Mouse (Mus musculus): ENCODE measurements around the gene Hist1h3c. TPM values are rescaled to one million over a fixed set of nuclear protein-coding genes. Genes with fewer than 3 reads are reported as not detected.
A peak's percentile ranks its signal among the peaks of the same experiment; 100 is the strongest.
"Not testable (repeated sequence)": the region's sequence is repeated elsewhere in the genome, so short reads cannot be mapped to it uniquely, and the experiment has no call there.

Hist1h3c gene
- polyA plus RNA-seq, 1 experiment, result 2.5 TPM

DNA sequence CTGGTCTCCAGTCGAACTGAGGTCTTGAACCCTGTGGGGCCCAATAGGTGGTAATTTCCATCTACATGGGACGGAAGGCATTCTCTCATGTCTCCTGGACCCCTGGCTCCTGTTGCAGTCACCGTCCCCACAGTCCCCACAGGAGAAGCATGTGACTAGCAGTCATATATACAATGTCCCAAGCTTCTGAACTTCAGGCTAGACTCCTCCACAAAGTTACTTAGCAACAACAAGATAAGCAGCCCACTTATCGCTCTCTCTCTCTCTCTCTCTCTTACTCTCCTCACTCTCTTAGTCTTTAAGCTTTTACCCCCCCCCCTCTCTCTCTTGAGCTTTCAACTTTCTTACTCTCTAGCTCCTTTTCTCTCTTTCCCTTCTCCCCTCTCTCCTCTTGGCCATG, 21.2 kb downstream of the Hist1h3c start:
- Histone ChIP-seq H3K36me3 (ENCODE audit: control insufficient read depth, insufficient read depth) (no peaks in the 10 kb centered on the region), H3K4me3 (no peak overlapping the region), H3K4me2 (ENCODE audit: low read depth) (no peak overlapping the region), H3ac (ENCODE audit: control insufficient read depth, insufficient read length) (no peak overlapping the region), H3K27me3 (ENCODE audit: control insufficient read depth, insufficient read depth, insufficient read length) (no peaks in the 10 kb centered on the region), H3K79me2 (ENCODE audit: control insufficient read depth, insufficient read depth) (no peaks in the 10 kb centered on the region)
- no peak for TF ChIP-seq TCF12 (IDR thresholded peaks at IDR 0.05; ENCODE audit: insufficient read depth, poor library complexity, severe bottlenecking)

DNA sequence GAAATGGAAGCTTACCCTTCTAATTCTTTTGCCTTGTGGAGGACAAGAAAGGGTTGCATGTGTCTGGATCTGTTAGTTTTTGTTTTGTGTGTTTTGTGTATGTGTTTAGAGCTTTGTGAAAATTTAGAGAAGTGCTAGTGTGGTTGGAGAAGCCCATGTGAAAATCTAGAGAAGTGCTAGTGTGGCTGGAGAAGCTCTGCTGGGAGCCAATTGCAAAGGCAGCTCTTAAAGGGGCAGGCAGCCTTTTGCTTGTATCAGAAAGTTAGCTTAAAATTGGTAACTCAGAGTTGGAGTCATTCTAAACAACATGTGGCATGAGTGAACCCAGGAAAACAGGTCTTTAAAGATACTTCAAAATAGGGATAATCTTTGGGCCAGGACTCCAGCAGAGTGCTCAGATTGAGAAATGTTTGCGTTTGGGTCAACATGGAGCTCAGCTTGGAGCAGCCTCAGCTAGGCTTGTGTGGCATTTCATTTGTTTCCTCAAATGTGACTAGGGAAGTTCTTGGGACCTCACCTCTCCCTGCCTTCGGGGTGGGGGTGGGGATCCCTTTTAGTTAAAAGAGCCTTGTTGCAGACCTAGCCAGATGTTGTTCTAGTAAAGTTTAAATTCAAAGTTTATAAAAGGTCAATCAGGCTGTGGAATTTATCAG, 27.7 kb downstream of the Hist1h3c start:
- not testable (repeated sequence) for H3K4me3 ChIP-seq; H3ac ChIP-seq (ENCODE audit: control insufficient read depth, insufficient read length); H3K79me2 ChIP-seq (ENCODE audit: control insufficient read depth, insufficient read depth); H3K36me3 ChIP-seq (ENCODE audit: control insufficient read depth, insufficient read depth); H3K27me3 ChIP-seq (ENCODE audit: control insufficient read depth, insufficient read depth, insufficient read length)
- H3K4me2 ChIP-seq (ENCODE audit: low read depth), result peak overlapping the region; percentile 24

DNA sequence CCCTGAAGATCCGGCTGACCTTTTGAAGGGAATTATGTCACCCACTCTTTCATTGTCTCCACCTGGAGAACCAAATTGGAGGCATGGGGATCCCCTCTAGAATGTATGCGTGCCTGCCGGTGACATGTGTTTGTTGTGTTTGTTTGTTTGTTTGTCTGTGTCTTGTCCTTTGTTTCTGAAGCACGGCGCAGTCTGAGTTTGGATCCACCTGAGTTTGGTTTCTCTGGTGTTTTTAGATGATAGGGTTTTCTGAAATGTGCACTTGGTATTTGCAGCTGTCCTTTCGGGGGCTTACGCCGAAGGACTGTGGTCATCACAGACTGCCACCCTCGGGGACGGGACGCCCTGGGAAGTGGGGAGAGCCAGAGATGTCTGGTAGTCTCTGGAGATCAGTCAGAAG, 28.2 kb downstream of the Hist1h3c start:
- H3K79me2 ChIP-seq (ENCODE audit: control insufficient read depth, insufficient read depth), result no peaks in the 10 kb centered on the region
- TF ChIP-seq MYOG (IDR thresholded peaks at IDR 0.05; ENCODE audit: control insufficient read depth in 1 of 3, insufficient read depth in 1 of 3, insufficient read length in 2 of 3, low read depth in 2 of 3), result peak in 1 of 3 experiments; percentile 27
- TF ChIP-seq E2F4 (IDR thresholded peaks at IDR 0.05; ENCODE audit: insufficient read depth), result no peak
- no peak for TF ChIP-seq USF1 (IDR thresholded peaks at IDR 0.05; ENCODE audit: low read depth)
- no peak for TF ChIP-seq CEBPB (IDR thresholded peaks at IDR 0.05; ENCODE audit: insufficient read depth, poor library complexity, severe bottlenecking)

DNA sequence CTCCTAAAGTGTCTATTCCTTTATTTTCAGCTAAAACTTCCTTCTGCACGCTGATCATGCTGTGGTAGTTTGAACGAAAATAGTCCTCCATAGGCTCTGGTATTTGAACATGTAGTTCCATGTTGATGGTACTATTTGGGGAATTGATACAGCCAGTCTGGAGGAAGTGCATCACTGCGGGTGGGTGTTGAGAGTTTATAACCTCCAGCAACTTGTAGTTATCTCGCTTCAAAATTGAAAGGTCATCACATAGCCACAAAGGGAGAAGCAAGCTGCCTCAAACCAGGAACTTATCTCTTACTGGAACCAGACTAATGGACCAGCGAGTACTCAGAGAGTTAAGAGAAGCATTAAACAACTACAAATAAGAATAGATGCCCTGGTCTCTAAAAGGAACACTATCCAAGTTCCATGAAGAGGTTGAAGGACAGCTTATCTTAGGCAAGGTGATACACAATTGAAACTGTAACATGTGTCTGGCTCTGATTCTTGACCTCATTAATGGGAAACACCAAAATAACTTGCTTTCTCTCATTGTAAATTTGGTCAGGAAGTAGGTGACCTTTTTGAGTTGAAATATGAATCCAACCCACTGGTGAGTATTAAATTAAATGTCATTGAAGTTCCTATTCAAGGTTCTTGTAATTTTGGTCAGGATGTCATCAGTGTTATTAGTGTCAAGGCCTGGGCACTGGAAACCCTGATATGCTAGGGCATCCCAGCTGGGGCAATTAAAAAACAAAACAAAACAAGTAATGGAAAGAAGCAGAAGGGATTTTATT, 28.9 kb downstream of the Hist1h3c start:
- H3K36me3 ChIP-seq (ENCODE audit: control insufficient read depth, insufficient read depth), result no peaks in the 10 kb centered on the region
- no peaks in the 10 kb centered on the region for H3K27me3 ChIP-seq (ENCODE audit: control insufficient read depth, insufficient read depth, insufficient read length)
- H3K79me2 ChIP-seq (ENCODE audit: control insufficient read depth, insufficient read depth), result no peaks in the 10 kb centered on the region
- TF ChIP-seq MYOD1 (IDR thresholded peaks at IDR 0.05; ENCODE audit: control insufficient read depth in 1 of 3, insufficient read length in 2 of 3, low read depth in 2 of 3) (no peak), SRF (IDR thresholded peaks at IDR 0.05; ENCODE audit: control insufficient read depth, insufficient read length, low read depth) (no peak)
- no peak overlapping the region for H3ac ChIP-seq (ENCODE audit: control insufficient read depth, insufficient read length)
- no peak overlapping the region for H3K4me2 ChIP-seq (ENCODE audit: low read depth)
- no peak overlapping the region for H3K4me3 ChIP-seq

More for the DNA sequence above, 28.2 kb downstream of the Hist1h3c start:
- no peaks in the 10 kb centered on the region for H3K27me3 ChIP-seq (ENCODE audit: control insufficient read depth, insufficient read depth, insufficient read length)
- no peak overlapping the region for H3ac ChIP-seq (ENCODE audit: control insufficient read depth, insufficient read length)
- H3K36me3 ChIP-seq (ENCODE audit: control insufficient read depth, insufficient read depth), result no peaks in the 10 kb centered on the region
- H3K4me3 ChIP-seq, result no peak overlapping the region
- peak overlapping the region; percentile 24 for H3K4me2 ChIP-seq (ENCODE audit: low read depth)

DNA sequence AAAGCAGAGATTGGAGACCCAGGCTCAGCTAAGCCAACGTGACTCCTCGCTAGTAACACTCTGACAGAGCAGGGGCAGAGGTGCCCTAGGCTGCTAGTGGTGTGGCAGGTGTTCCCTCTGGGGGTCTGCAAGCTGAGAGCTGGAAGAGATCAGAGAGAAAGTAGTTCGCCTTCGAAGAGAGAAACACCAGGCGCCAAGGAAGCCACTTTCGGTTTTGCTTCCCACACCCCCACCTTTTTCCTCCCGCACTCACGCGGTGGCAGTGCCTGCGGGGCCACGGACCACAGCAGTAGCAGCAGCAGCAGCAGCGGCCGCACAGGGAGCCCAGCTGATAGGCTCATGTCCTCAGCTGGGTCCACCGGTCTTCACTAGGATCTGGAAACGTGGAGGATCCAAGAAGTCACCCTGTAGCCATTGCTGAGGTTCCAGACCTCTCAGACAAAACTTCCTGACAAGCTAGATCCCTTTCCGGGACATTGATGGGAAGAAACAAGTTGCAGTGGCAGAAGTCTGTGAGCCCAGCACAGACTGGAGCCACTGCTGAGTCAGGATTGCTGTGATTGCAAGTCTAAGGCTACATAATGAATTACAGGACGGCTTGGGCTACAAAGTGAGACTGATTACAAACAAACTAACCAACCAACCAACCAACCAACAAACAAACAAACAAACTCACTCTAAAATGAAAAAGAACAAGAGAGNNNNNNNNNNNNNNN, 34.9 kb downstream of the Hist1h3c start, which contains the start of gene Hfe:
Gene Hfe (minus strand): TSS at position 481 of the 716 bp plus-strand sequence.
- no peaks in the 10 kb centered on the region for H3K79me2 ChIP-seq (ENCODE audit: control insufficient read depth, insufficient read depth)
- H3K4me3 ChIP-seq, result peak within 1 kb of the TSS; percentile 34
- H3K4me2 ChIP-seq (ENCODE audit: low read depth), result peak within 1 kb of the TSS; percentile 99
- no peaks in the 10 kb centered on the region for H3K27me3 ChIP-seq (ENCODE audit: control insufficient read depth, insufficient read depth, insufficient read length)
- H3ac ChIP-seq (ENCODE audit: control insufficient read depth, insufficient read length), result no peak within 1 kb of the TSS
- peak in 1 of 3 experiments; percentile 13 for TF ChIP-seq MYOG (IDR thresholded peaks at IDR 0.05; ENCODE audit: control insufficient read depth in 1 of 3, insufficient read depth in 1 of 3, insufficient read length in 2 of 3, low read depth in 2 of 3)
- no peak for TF ChIP-seq E2F4 (IDR thresholded peaks at IDR 0.05; ENCODE audit: insufficient read depth)
- no peaks in the 10 kb centered on the region for H3K36me3 ChIP-seq (ENCODE audit: control insufficient read depth, insufficient read depth)

DNA sequence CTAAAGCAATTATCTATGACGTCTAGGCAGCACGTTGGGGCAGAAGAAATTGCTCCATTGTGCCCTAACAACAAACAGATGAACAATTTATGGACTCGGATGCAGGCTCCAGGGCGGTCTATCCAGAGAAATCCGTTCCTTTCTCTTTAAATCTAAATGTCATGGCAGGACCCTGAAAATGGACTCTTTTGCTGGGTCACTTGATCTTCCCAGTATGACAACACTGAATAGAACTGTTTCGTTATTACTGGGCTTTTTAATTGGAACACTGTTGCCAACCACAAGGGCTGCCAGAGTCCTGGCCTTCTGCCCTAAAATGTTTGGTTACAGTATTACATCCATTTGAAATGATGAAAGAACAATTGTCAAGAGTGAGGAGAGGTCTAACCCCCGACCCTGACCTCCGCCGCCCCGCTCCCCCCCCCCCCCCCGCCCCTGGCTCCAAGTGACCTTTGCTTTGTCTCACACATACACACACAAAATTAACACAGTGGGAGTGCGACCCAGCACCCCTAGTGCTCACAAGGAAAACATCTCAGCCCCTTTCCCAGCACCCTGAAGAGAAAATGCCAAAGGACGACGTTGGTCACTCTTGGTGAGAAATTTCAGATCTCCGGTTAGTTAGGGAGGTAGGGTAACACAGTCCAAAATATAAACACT, 35.6 kb downstream of the Hist1h3c start:
- no peak overlapping the region for H3ac ChIP-seq (ENCODE audit: control insufficient read depth, insufficient read length)
- TF ChIP-seq E2F4 (IDR thresholded peaks at IDR 0.05; ENCODE audit: insufficient read depth), result no peak
- no peak for TF ChIP-seq POLR2A (IDR thresholded peaks at IDR 0.05; ENCODE audit: insufficient read length, low read depth)
- TF ChIP-seq SRF (IDR thresholded peaks at IDR 0.05; ENCODE audit: control insufficient read depth, insufficient read length, low read depth), result no peak
- no peak for TF ChIP-seq CEBPB (IDR thresholded peaks at IDR 0.05; ENCODE audit: insufficient read depth, poor library complexity, severe bottlenecking)
- TF ChIP-seq POLR2AphosphoS2 (IDR thresholded peaks at IDR 0.05; ENCODE audit: insufficient read length, low read depth), result no peak
- no peaks in the 10 kb centered on the region for H3K79me2 ChIP-seq (ENCODE audit: control insufficient read depth, insufficient read depth)
- peak overlapping the region; percentile 99 for H3K4me2 ChIP-seq (ENCODE audit: low read depth)
- no peaks in the 10 kb centered on the region for H3K27me3 ChIP-seq (ENCODE audit: control insufficient read depth, insufficient read depth, insufficient read length)
- H3K36me3 ChIP-seq (ENCODE audit: control insufficient read depth, insufficient read depth), result no peaks in the 10 kb centered on the region
- H3K4me3 ChIP-seq, result peak overlapping the region; percentile 34

Measured in myocyte (in vitro differentiated cells).